Mouse (Mus musculus) adipocyte (in vitro differentiated cells): ENCODE data around the gene Osr1.

Experiments
- DNase-seq: peaks from one replicate; pipeline ENCODE4 v3.0.0-alpha.2; 2016; ENCODE audit warnings: low spot score

Osr1 gene

GRCm38 (mm10) chr12:9587732-9588131 lies 17.8 kb downstream of the Osr1 start:
- DNase-seq: no peak

DNA sequence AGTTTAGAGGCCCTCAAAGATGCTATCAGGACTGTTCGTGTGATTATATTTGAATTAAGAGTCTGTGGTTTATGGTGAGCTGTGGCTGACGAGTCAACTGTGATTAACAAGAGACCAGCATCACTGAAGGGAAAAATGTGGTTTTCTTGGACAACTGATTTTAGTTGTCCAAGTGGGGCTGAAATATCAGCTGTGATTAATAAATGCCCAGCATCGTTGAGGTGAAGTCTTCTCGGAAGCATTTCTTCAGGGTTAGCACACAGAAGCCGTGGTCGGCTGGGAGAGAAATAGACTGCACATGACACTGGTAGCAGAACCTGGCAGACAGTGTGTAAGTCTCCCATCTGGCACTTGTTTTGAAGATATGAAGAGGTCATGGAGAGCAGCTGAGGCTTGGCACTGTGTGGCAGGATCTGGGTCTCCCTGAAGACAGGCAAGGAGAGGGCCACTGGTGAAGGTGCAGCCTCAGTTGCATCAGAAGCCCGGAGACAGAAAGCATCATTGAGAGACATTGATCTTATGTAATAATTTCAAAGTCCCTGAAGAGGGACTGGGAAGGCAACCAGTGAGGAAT lies 19.7 kb downstream of the Osr1 start:
- DNase-seq: no peak

DNA sequence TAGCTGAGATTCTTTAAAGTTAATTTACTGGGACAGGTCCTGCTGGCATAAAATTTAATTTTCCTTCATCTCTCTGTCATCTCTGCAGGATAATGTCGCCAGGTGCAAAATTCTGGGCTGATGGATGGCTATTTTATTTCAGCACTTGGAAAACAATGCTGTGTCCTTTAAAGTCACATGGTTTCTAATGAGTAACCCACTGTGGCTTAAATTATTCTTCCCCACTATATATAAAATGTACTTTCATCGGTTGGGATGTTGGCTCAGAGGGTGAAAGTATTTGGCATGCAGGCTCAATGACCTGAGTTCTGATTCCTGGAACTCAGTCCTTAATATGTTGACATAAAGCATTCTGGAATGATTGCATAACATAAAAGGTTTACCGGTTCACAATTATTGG lies 21.2 kb downstream of the Osr1 start:
- no peak for DNase-seq

DNA sequence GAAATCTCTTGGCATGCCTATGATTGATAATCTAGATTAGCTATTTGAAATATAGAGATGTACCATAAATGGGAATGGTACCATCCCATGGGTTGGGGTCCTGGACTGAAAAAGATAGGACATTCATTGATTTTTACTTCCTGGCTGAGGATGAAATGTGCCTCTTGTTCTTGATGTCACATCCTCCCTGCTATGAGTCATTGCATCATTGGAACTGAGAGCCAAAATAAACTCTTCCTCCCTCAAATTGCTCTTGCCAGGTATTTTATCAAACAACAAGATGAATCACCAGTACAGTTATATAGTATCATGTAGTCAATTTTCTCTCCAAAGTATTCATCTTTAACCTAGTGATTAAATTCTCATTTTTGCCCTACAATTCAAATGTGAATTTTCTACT lies 28.3 kb downstream of the Osr1 start:
- DNase-seq: no peak
